Mouse (Mus musculus): Measurements from ENCODE around the gene Ap3b2.

Ap3b2 gene

DNA sequence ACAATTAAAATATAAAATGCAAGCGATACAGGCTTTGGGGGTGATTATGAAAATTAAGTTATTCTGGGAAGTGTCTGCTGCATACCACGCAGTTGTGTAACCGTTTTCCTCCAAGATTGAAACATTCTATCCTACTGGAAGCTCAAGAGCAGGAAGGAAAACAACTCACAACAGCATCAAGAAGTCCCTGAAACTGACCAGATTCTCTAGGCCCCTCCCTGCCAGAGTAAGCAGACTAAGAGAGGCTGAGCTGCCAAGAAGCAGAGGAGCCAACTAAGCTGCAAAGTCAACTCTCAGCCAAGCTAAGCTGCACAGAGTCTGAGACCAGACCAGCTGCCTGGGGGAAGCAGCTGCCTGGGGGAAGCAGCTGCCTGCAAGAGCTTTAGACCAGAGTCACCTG, 18.5 kb downstream of the Ap3b2 start:
- no peak for DNase-seq

DNA sequence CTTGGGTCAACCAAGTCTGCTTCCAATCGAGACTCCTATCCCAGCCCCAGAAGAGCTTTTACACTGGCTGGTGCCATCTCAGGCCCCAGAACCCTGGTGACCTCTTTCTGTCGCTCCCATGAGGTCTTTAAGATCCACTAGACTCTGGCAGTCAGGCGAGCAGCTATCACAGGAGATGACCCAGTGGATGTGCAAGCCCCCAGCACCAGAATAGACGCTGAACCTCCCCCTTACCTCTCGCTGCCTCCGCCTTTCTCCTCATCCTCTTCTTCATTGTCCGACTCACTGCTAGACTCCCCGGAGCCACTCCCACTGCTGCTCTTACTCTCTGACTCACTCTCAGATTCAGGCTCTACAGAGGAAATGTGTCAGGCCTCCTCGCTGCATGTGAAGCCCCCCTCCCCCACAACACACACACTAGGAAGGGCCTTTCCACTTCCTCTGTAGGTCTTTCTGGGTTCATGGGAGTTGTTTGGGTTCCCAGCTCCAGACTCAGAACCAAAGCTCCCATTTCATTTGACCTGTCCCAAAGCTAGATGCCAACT, 28.7 kb downstream of the Ap3b2 start:
- DNase-seq: no peak

DNA sequence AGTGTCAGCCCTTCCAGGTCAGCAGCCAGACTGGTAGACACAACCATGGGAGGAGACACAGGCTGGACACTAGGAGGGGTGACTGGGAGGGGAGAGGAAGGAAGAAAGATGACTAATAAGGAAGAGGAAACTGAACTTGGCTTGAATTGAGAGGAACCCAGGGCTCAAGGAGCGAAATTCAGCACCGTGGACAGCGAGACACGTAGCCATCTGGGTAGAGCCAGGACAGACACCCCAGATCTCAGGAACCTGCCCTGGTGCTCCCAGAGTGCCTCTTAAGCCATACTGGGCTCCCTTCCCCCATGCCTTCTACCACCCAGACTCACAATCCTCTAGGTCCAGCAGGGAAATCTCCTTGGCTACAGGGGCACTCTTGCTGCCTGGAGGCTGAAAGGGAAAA, 29.6 kb downstream of the Ap3b2 start:
- DNase-seq: peak; percentile 24

DNA sequence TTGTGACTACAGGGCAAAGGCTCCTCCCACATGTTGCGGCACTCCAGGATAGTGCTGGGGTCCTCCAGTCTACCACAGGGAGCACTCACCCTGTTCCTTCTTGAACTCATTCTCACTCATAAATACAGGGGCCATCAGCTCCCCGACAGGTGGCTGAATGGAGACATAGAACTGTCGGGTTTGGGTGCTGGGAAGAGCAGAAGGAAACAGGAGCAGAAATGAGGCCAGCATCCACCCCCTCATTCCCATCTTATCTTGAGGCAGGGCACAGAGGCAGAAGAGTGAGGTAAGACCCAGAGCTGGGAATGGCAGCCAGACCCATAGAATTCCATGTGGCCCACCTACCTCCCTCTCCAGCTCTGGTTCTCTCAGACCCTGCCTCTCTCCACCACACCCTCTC, 30.9 kb downstream of the Ap3b2 start:
- no peak for DNase-seq

DNA sequence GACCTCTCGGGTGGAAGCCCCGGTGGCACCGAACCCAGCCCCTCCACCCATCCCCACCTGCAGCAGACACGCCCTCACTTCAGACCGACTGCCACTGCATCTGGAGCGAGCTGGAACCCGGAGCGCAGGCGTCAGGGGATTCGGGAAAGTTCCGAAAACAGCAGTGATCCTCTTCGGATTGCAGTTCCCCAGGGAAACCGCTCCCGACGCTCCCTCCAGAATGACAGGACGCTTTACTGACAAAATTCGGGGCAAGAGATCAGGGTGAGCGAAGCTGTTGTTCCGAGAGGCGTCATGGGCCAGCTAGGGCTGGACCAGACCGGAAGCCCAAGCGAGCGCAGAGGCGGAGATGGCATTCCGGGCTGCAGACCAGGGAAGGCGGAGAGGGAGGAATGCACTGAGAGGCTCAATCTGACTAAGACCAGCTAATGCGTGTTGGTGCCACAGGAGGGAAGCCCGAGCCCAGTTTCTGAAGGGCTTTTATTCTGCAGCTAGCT, 38.5 kb downstream of the Ap3b2 start, which contains the start of gene Cpeb1:
TSS of gene Cpeb1 (minus strand) at position 311 of the 497 bp plus-strand sequence.
- no peak for DNase-seq

- DNase-seq: peak; percentile 20
Measured at GRCm38 (mm10) chr7:81454331-81455039, 39.2 kb downstream of the Ap3b2 start.

GRCm38 (mm10) chr7:81453443-81454274, 40.1 kb downstream of the Ap3b2 start:
- DNase-seq: peak; percentile 58

DNA sequence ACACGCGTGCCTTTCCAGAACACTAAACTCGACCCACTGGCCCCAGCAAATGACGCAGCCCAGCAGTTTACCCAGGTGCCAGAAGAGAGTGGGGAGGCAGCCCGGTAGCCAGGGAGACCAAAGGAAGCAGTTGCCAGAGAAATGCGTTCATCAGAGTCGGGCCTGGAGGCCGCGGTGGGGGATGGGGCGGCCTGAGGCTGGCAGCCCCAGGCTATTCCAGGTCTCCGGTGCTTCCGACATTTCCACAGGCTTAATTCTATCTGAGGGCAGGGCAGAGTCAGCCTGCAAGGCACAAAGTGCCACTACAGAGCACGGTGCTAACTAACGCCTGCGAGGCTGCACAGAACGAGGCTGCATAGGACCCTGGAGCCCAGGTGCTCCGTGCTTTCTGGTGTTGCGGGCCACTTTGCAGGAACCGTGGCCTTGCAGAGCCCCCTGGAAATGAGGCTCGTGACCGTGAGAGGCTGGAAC, 40.7 kb downstream of the Ap3b2 start:
- DNase-seq: no peak

Data from thymus, postnatal 14 days (tissue).